In genomic region chr5:116180594-116180993, GRCm38 (mm10) we compare ENCODE assay signal across 20 mouse cellular contexts.
DNase-seq lines count a peak whose midpoint lies in the region; ATAC-seq and TF ChIP-seq lines count a peak whose summit lies in the region.
"Had no signal": no experiment of that assay in that cellular context is flagged by ENCODE, and none has a peak within 500 bp of the region (broad histone marks: within the 10 kb centered on the region; RNA-seq: fewer than 3 reads in every experiment).

No protein-coding gene starts in this region.

- H3K4me2 ChIP-seq in intestine, embryonic 14.5 days (ENCODE audit: low read length), result 0 out of 2 replicates have a peak overlapping the region, but pooled peaks have one; percentile 13
- H3K4me2 ChIP-seq in intestine, postnatal 0 days (replicated peaks; ENCODE audit: low read depth), result no peak overlapping the region
- H3K4me2 ChIP-seq: embryonic facial prominence, embryonic 13.5 days; hindbrain, embryonic 12.5 days; liver, embryonic 13.5 days; lung, embryonic 15.5 days; midbrain, embryonic 12.5 days had no signal

- no peak for DNase-seq in intestine, embryonic 14.5 days (ENCODE audit: low spot score)
- DNase-seq in B cell, adult 2 months, result no peak
- no peak for DNase-seq in lung, postnatal 14 days
- DNase-seq: adrenal gland, postnatal 14 days; cerebellum, adult 11 months; cerebellum, postnatal 25 days; kidney, adult 8-10 months; kidney, postnatal 36 days; liver, embryonic 13.5 days had no signal

- no peak for ATAC-seq in intestine, embryonic 14.5 days (replicated peaks; ENCODE audit: low FRiP score, low TSS enrichment, low read depth)
- ATAC-seq in intestine, postnatal 0 days, result no peak
- ATAC-seq in common myeloid progenitor, adult 5-6 weeks (replicated peaks; ENCODE audit: low read depth, poor library complexity, severe bottlenecking), result peak; percentile 74
- peak; percentile 53; the same call in 1 of the 2 replicates for ATAC-seq in granulocyte monocyte progenitor cell, adult 5-6 weeks (replicated peaks; ENCODE audit: poor library complexity, severe bottlenecking)
- 0 out of 2 replicates have a peak, but pooled peaks have one; percentile 26 for ATAC-seq in megakaryocyte-erythroid progenitor cell, adult 5-6 weeks (replicated peaks; ENCODE audit: low FRiP score, low TSS enrichment, poor library complexity, severe bottlenecking)
- ATAC-seq: activated CD4-positive, CD25-positive, alpha-beta regulatory T cell, adult 4 months; forebrain, embryonic 16.5 days had no signal

- whole genome bisulfite sequencing in intestine, embryonic 14.5 days, result 15% methylated on average over 13 of the region's 13 CpGs
- WGBS in intestine, postnatal 0 days, result 19% methylated on average over 13 of the region's 13 CpGs

- H3K4me3 ChIP-seq in intestine, embryonic 14.5 days (ENCODE audit: low read depth, low read length), result no peak overlapping the region
- H3K4me3 ChIP-seq in intestine, postnatal 0 days (ENCODE audit: low read depth, low read length), result no peak overlapping the region
- H3K4me3 ChIP-seq: embryonic facial prominence, embryonic 13.5 days; hindbrain, embryonic 12.5 days; liver, embryonic 13.5 days; lung, embryonic 15.5 days; midbrain, embryonic 12.5 days had no signal

- TF ChIP-seq CTCF in intestine, postnatal 0 days (IDR thresholded peaks at IDR 0.05; ENCODE audit: low read depth), result no peak

- H3K9me3 ChIP-seq in intestine, embryonic 14.5 days (ENCODE audit: control insufficient read depth, low read length), result no peaks in the 10 kb centered on the region
- H3K9me3 ChIP-seq in intestine, postnatal 0 days (ENCODE audit: control insufficient read depth), result no peaks in the 10 kb centered on the region
- H3K9me3 ChIP-seq: embryonic facial prominence, embryonic 13.5 days; hindbrain, embryonic 12.5 days; liver, embryonic 13.5 days; lung, embryonic 15.5 days; midbrain, embryonic 12.5 days had no signal

- no peaks in the 10 kb centered on the region for H3K36me3 ChIP-seq in intestine, embryonic 14.5 days (ENCODE audit: control insufficient read depth, insufficient read depth, low read length)
- H3K36me3 ChIP-seq in intestine, postnatal 0 days (ENCODE audit: control insufficient read depth, insufficient read depth), result no peaks in the 10 kb centered on the region
- H3K36me3 ChIP-seq: embryonic facial prominence, embryonic 13.5 days; hindbrain, embryonic 12.5 days; liver, embryonic 13.5 days; lung, embryonic 15.5 days; midbrain, embryonic 12.5 days had no signal

- no peaks in the 10 kb centered on the region; the same call in 1 of the 2 replicates for H3K4me1 ChIP-seq in intestine, embryonic 14.5 days (replicated peaks; ENCODE audit: control insufficient read depth, insufficient read depth, low read length)
- no peaks in the 10 kb centered on the region for H3K4me1 ChIP-seq in intestine, postnatal 0 days (replicated peaks; ENCODE audit: control insufficient read depth, insufficient read depth, low read length)
- H3K4me1 ChIP-seq: liver, embryonic 13.5 days; lung, embryonic 15.5 days had no signal

- no peak overlapping the region for H3K27ac ChIP-seq in intestine, embryonic 14.5 days (ENCODE audit: low read depth)
- H3K27ac ChIP-seq in intestine, postnatal 0 days (ENCODE audit: low read depth, low read length), result no peak overlapping the region
- H3K27ac ChIP-seq: embryonic facial prominence, embryonic 13.5 days; hindbrain, embryonic 12.5 days; liver, embryonic 13.5 days; lung, embryonic 15.5 days; macrophage; midbrain, embryonic 12.5 days had no signal

- H3K27me3 ChIP-seq in intestine, embryonic 14.5 days (replicated peaks; ENCODE audit: control insufficient read depth, insufficient read depth, low read length), result no peaks in the 10 kb centered on the region
- H3K27me3 ChIP-seq in intestine, postnatal 0 days (replicated peaks; ENCODE audit: control insufficient read depth, insufficient read depth, low read length), result no peaks in the 10 kb centered on the region
- H3K27me3 ChIP-seq: embryonic facial prominence, embryonic 13.5 days; hindbrain, embryonic 12.5 days; liver, embryonic 13.5 days; lung, embryonic 15.5 days had no signal

- no peak overlapping the region for H3K9ac ChIP-seq in intestine, embryonic 14.5 days (ENCODE audit: low read length)
- H3K9ac ChIP-seq in intestine, postnatal 0 days (ENCODE audit: low read depth, low read length), result no peak overlapping the region
- H3K9ac ChIP-seq: embryonic facial prominence, embryonic 13.5 days; hindbrain, embryonic 12.5 days; liver, embryonic 13.5 days; lung, embryonic 15.5 days; midbrain, embryonic 12.5 days had no signal

Comparison
In these comparisons a context has a peak if more than half of its experiments do, and no peak if none do; other contexts are left out.
1. ATAC-seq: peak in common myeloid progenitor, adult 5-6 weeks (single experiment), granulocyte monocyte progenitor cell, adult 5-6 weeks (single experiment) and megakaryocyte-erythroid progenitor cell, adult 5-6 weeks (single experiment); none in intestine, embryonic 14.5 days (single experiment) and intestine, postnatal 0 days (single experiment).